Mouse (Mus musculus) layer of hippocampus, postnatal 36 days (tissue): ENCODE data around the gene Stard8. TPM values are rescaled to one million over a fixed set of nuclear protein-coding genes. Genes with fewer than 3 reads are reported as not detected.
A peak's percentile ranks its signal among the peaks of the same experiment; 100 is the strongest.
"Not testable (repeated sequence)": the region's sequence is repeated elsewhere in the genome, so short reads cannot be mapped to it uniquely, and the experiment has no call there.

ENCODE experiments used
- DNase-seq, 2 experiments: peaks; one replicate each; pipeline ENCODE4 v3.0.0; 2022
- total RNA-seq, 2 experiments: library from RNA; stranded (reverse); gene quantifications; 2 replicates each; pipeline ENCODE4 v1.2.3; 2021

Stard8 gene
- 1 to 10 TPM; 6.1 to 8.0 TPM for total RNA-seq

GRCm38 (mm10) chrX:99003046-99003445, at the start of gene Stard8:
Gene Stard8 (plus strand): TSS chrX:99003248.
- no peak for DNase-seq

- DNase-seq, result no peak
Measured at GRCm38 (mm10) chrX:98953941-98954340, 49.1 kb upstream of the Stard8 start.

- DNase-seq, result no peak
Measured at GRCm38 (mm10) chrX:98958287-98958686, 44.8 kb upstream of the Stard8 start.

- no peak for DNase-seq
Measured at GRCm38 (mm10) chrX:98959050-98959449, 44.0 kb upstream of the Stard8 start.

- no peak for DNase-seq
Measured at GRCm38 (mm10) chrX:98963742-98964141, 39.3 kb upstream of the Stard8 start.

GRCm38 (mm10) chrX:98964513-98964912, 38.5 kb upstream of the Stard8 start:
- no peak for DNase-seq

- DNase-seq, result not testable (repeated sequence)
Measured at GRCm38 (mm10) chrX:98986611-98987010, 16.4 kb upstream of the Stard8 start.

GRCm38 (mm10) chrX:98989574-98989973, 13.5 kb upstream of the Stard8 start:
- peak; percentile 20 to 21 for DNase-seq

- no peak for DNase-seq
Measured at GRCm38 (mm10) chrX:99002065-99002464, 983 bp upstream of the Stard8 start.

GRCm38 (mm10) chrX:99010581-99010980, 7.5 kb downstream of the Stard8 start:
- no peak for DNase-seq

- no peak for DNase-seq
Measured at GRCm38 (mm10) chrX:99011281-99011680, 8.2 kb downstream of the Stard8 start.

GRCm38 (mm10) chrX:99012486-99012885, 9.4 kb downstream of the Stard8 start:
- no peak for DNase-seq

GRCm38 (mm10) chrX:99015705-99016104, 12.7 kb downstream of the Stard8 start:
- DNase-seq, result no peak

GRCm38 (mm10) chrX:99016987-99017386, 13.9 kb downstream of the Stard8 start:
- DNase-seq, result no peak

- no peak for DNase-seq
Measured at GRCm38 (mm10) chrX:99017874-99018273, 14.8 kb downstream of the Stard8 start.

GRCm38 (mm10) chrX:99019303-99019702, 16.3 kb downstream of the Stard8 start:
- DNase-seq, result no peak

- DNase-seq, result no peak
Measured at GRCm38 (mm10) chrX:99020215-99020614, 17.2 kb downstream of the Stard8 start.

- DNase-seq, result no peak
Measured at GRCm38 (mm10) chrX:99021593-99021992, 18.5 kb downstream of the Stard8 start.

- no peak for DNase-seq
Measured at GRCm38 (mm10) chrX:99023951-99024350, 20.9 kb downstream of the Stard8 start.

- DNase-seq, result no peak
Measured at GRCm38 (mm10) chrX:99035407-99035806, 32.4 kb downstream of the Stard8 start.

- peak; percentile 46 to 66 for DNase-seq
Measured at GRCm38 (mm10) chrX:99042451-99042951, 39.5 kb downstream of the Stard8 start.

GRCm38 (mm10) chrX:99043275-99043674, 40.2 kb downstream of the Stard8 start:
- no peak for DNase-seq

GRCm38 (mm10) chrX:99043739-99044138, 40.7 kb downstream of the Stard8 start:
- no peak for DNase-seq

- DNase-seq, result no peak
Measured at GRCm38 (mm10) chrX:99045315-99045714, 42.3 kb downstream of the Stard8 start.
